Mouse (Mus musculus) forebrain, embryonic 16.5 days (tissue): ENCODE data around the gene Pdzd2. TPM values are rescaled to one million over a fixed set of nuclear protein-coding genes. Genes with fewer than 3 reads are reported as not detected.

Experiments
- ATAC-seq: fragments of 200-750 bp; cut with Nextera tagmentation; 2 replicates; pipeline ENCODE4 v1.8.0; 2017; ENCODE audit warnings: mild to moderate bottlenecking, moderate library complexity
- H3K27ac ChIP-seq: fragments of 300-500 bp; sonication (generic); 2 replicates; pipeline ENCODE4 v1.5.1; 2014; ENCODE audit warnings: low read length, control low read depth
- H3K27me3 ChIP-seq: fragments of 300-500 bp; sonication (generic); replicated peaks from 2 replicates; pipeline ENCODE4 v1.6.1; 2014; ENCODE audit warnings: low read length; ENCODE audit not compliant: control insufficient read depth, insufficient read depth
- H3K36me3 ChIP-seq: fragments of 300-500 bp; sonication (generic); 2 replicates; pipeline ENCODE4 v1.6.1; 2014; ENCODE audit not compliant: control insufficient read depth, insufficient read depth
- H3K4me1 ChIP-seq: fragments of 300-500 bp; sonication (generic); replicated peaks from 2 replicates; pipeline ENCODE4 v1.6.1; 2014; ENCODE audit warnings: low read length; ENCODE audit not compliant: control insufficient read depth, insufficient read depth
- H3K4me2 ChIP-seq: fragments of 300-500 bp; sonication (generic); 2 replicates; pipeline ENCODE4 v1.6.1; 2014; ENCODE audit warnings: mild to moderate bottlenecking, low read length, control low read depth
- H3K4me3 ChIP-seq: fragments of 300-500 bp; sonication (generic); replicated peaks from 2 replicates; pipeline ENCODE4 v1.5.1; 2014; ENCODE audit warnings: mild to moderate bottlenecking, low read length, control low read depth
- H3K9ac ChIP-seq: fragments of 300-500 bp; sonication (generic); replicated peaks from 2 replicates; pipeline ENCODE4 v1.6.1; 2014; ENCODE audit warnings: low read depth, low read length, control low read depth
- H3K9me3 ChIP-seq: fragments of 300-500 bp; sonication (generic); 2 replicates; pipeline ENCODE4 v1.6.1; 2016; ENCODE audit warnings: low read length; ENCODE audit not compliant: control insufficient read depth
- WGBS: fragments of 180-500 bp; shearing (Covaris S2); extraction: QIAGEN DNeasy Blood & Tissue Kit; methylation state at CpG from one replicate; pipeline ENCODE4 v1.1.7; 2014; 5-methylcytosine and 5-hydroxymethylcytosine counted together
- polyA plus RNA-seq: library from polyadenylated mRNA; unstranded; fragments of >200 nt; fragmentation: Nextera tagmentation; extraction: Ambion mirVana; gene quantifications from 2 replicates; pipeline ENCODE4 v1.2.1, GENCODE M21; 2015

Pdzd2 gene
- polyA plus RNA-seq, 1 experiment from 2014 or later = 8.1 TPM

GRCm38 (mm10) chr15:12377800-12378199, 361.9 kb downstream of the Pdzd2 start:
- Histone ChIP-seq H3K36me3 (no peaks in the 10 kb centered on the region), H3K27me3 (0 out of 2 replicates have a peak, but pooled peaks cover 3% of the 10 kb centered on the region), H3K4me1 (peaks cover 10% of the 10 kb centered on the region), H3K9ac (no peak overlapping the region), H3K9me3 (no peaks in the 10 kb centered on the region), H3K27ac (no peak overlapping the region), H3K4me3 (no peak overlapping the region), H3K4me2 (no peak overlapping the region)
- no peak for ATAC-seq
- 66% methylated on average over 10 of the region's 10 CpGs for WGBS

- Histone ChIP-seq H3K27me3 (0 out of 2 replicates have a peak, but pooled peaks cover 3% of the 10 kb centered on the region), H3K36me3 (no peaks in the 10 kb centered on the region), H3K9me3 (no peaks in the 10 kb centered on the region), H3K4me2 (no peak overlapping the region), H3K27ac (no peak overlapping the region), H3K9ac (no peak overlapping the region), H3K4me3 (no peak overlapping the region), H3K4me1 (peaks cover 10% of the 10 kb centered on the region)
- 48% methylated on average over 13 of the region's 13 CpGs for WGBS
- ATAC-seq = no peak
Observed at GRCm38 (mm10) chr15:12376491-12377069, 363.1 kb downstream of the Pdzd2 start.

GRCm38 (mm10) chr15:12375641-12376311, 363.9 kb downstream of the Pdzd2 start:
- 5% methylated on average over 19 of the region's 19 CpGs for WGBS
- H3K4me3 ChIP-seq = peak overlapping the region; percentile 5
- H3K36me3 ChIP-seq = no peaks in the 10 kb centered on the region
- peak overlapping the region; percentile 50 for H3K4me2 ChIP-seq
- no peak overlapping the region for H3K27ac ChIP-seq
- H3K9ac ChIP-seq = no peak overlapping the region
- 0 out of 2 replicates have a peak, but pooled peaks cover 3% of the 10 kb centered on the region for H3K27me3 ChIP-seq
- H3K9me3 ChIP-seq = no peaks in the 10 kb centered on the region
- H3K4me1 ChIP-seq = peaks cover 14% of the 10 kb centered on the region
- peak; percentile 73 for ATAC-seq

GRCm38 (mm10) chr15:12374916-12375315, 364.8 kb downstream of the Pdzd2 start:
- 64% methylated on average over 18 of the region's 18 CpGs for WGBS
- Histone ChIP-seq H3K9ac (no peak overlapping the region), H3K4me3 (peak overlapping the region; percentile 5), H3K4me2 (peak overlapping the region; percentile 50), H3K27me3 (0 out of 2 replicates have a peak, but pooled peaks cover 3% of the 10 kb centered on the region), H3K4me1 (peaks cover 21% of the 10 kb centered on the region), H3K9me3 (no peaks in the 10 kb centered on the region), H3K27ac (no peak overlapping the region), H3K36me3 (no peaks in the 10 kb centered on the region)
- ATAC-seq = no peak

- no peak for ATAC-seq
- Histone ChIP-seq H3K9ac (no peak overlapping the region), H3K27ac (no peak overlapping the region), H3K4me1 (peaks cover 24% of the 10 kb centered on the region), H3K27me3 (0 out of 2 replicates have a peak, but pooled peaks cover 3% of the 10 kb centered on the region), H3K4me3 (no peak overlapping the region), H3K4me2 (no peak overlapping the region), H3K36me3 (no peaks in the 10 kb centered on the region), H3K9me3 (no peaks in the 10 kb centered on the region)
- 82% methylated on average over 6 of the region's 6 CpGs for WGBS
Observed at GRCm38 (mm10) chr15:12373918-12374317, 365.8 kb downstream of the Pdzd2 start.

GRCm38 (mm10) chr15:12373496-12373895, 366.2 kb downstream of the Pdzd2 start:
- no peaks in the 10 kb centered on the region for H3K9me3 ChIP-seq
- no peak overlapping the region for H3K27ac ChIP-seq
- no peak for ATAC-seq
- no peak overlapping the region for H3K9ac ChIP-seq
- no peak overlapping the region for H3K4me2 ChIP-seq
- H3K36me3 ChIP-seq = no peaks in the 10 kb centered on the region
- no peak overlapping the region for H3K4me3 ChIP-seq
- 81% methylated on average over 14 of the region's 14 CpGs for WGBS
- 0 out of 2 replicates have a peak, but pooled peaks cover 3% of the 10 kb centered on the region for H3K27me3 ChIP-seq
- H3K4me1 ChIP-seq = peaks cover 24% of the 10 kb centered on the region

GRCm38 (mm10) chr15:12371183-12371582, 368.5 kb downstream of the Pdzd2 start:
- Histone ChIP-seq H3K36me3 (no peaks in the 10 kb centered on the region), H3K4me3 (no peak overlapping the region), H3K9me3 (no peaks in the 10 kb centered on the region), H3K9ac (no peak overlapping the region), H3K4me1 (peaks cover 36% of the 10 kb centered on the region), H3K27me3 (0 out of 2 replicates have a peak, but pooled peaks cover 3% of the 10 kb centered on the region), H3K27ac (no peak overlapping the region), H3K4me2 (no peak overlapping the region)
- WGBS = 6% methylated on average over 8 of the region's 8 CpGs
- peak; percentile 48 for ATAC-seq

- Histone ChIP-seq H3K27ac (peak overlapping the region; percentile 42; the same call in 1 of the 2 replicates), H3K4me1 (peaks cover 36% of the 10 kb centered on the region), H3K27me3 (no peaks in the 10 kb centered on the region), H3K4me2 (no peak overlapping the region), H3K4me3 (no peak overlapping the region), H3K9ac (no peak overlapping the region), H3K9me3 (no peaks in the 10 kb centered on the region), H3K36me3 (no peaks in the 10 kb centered on the region)
- WGBS = 64% methylated on average over 3 of the region's 3 CpGs
- ATAC-seq = no peak
Observed at GRCm38 (mm10) chr15:12370096-12370495, 369.6 kb downstream of the Pdzd2 start.

GRCm38 (mm10) chr15:12368850-12369249, 370.9 kb downstream of the Pdzd2 start:
- Histone ChIP-seq H3K4me1 (peaks cover 36% of the 10 kb centered on the region), H3K27me3 (no peaks in the 10 kb centered on the region), H3K36me3 (no peaks in the 10 kb centered on the region), H3K9me3 (no peaks in the 10 kb centered on the region), H3K27ac (no peak overlapping the region), H3K4me2 (no peak overlapping the region), H3K4me3 (no peak overlapping the region), H3K9ac (no peak overlapping the region)
- WGBS = 94% methylated on average over 4 of the region's 4 CpGs
- no peak for ATAC-seq
